Mouse (Mus musculus) ES-E14 (cell line): ENCODE results near the gene Egfl8. TPM values are rescaled to one million over a fixed set of nuclear protein-coding genes. Genes with fewer than 3 reads are reported as not detected.
A peak's percentile ranks its signal among the peaks of the same experiment; 100 is the strongest.

ENCODE experiments used
- DNase-seq: peaks from one replicate; pipeline ENCODE4 v3.0.0-alpha.2; 2013; ENCODE audit warnings: low read depth, low spot score
- H3K27ac ChIP-seq: 2 replicates; pipeline ENCODE4 v1.5.1; 2012; ENCODE audit warnings: low read depth, mild to moderate bottlenecking, low read length, moderate library complexity, mixed read lengths; ENCODE audit not compliant: poor library complexity, insufficient read depth, severe bottlenecking
- H3K36me3 ChIP-seq: 2 replicates; pipeline ENCODE4 v1.6.1; 2012; ENCODE audit warnings: mild to moderate bottlenecking, low read length, moderate library complexity, mixed read lengths; ENCODE audit not compliant: control insufficient read depth, poor library complexity, insufficient read depth, severe bottlenecking
- H3K4me1 ChIP-seq, 2 experiments: fragments of 150-350 bp in 1 of 2; sonication (generic) in 1 of 2; 2 replicates each; pipeline ENCODE4 v1.6.1; 2012; ENCODE audit warnings: low read length in 2 of 2, mild to moderate bottlenecking in 1 of 2, mixed read lengths in 1 of 2; ENCODE audit not compliant: control insufficient read depth in 2 of 2, insufficient read depth in 2 of 2, poor library complexity in 1 of 2
- H3K4me3 ChIP-seq, 2 experiments: fragments of 150-350 bp in 1 of 2; sonication (generic) in 1 of 2; 2 replicates each; pipeline ENCODE4 v1.5.1; 2012; ENCODE audit warnings: low read length in 2 of 2, low read depth in 1 of 2, mild to moderate bottlenecking in 1 of 2, mixed read lengths in 1 of 2; ENCODE audit not compliant: insufficient read depth in 1 of 2, poor library complexity in 1 of 2, severe bottlenecking in 1 of 2
- H3K9ac ChIP-seq: 2 replicates; pipeline ENCODE4 v1.6.1; 2012; ENCODE audit warnings: low read depth, mild to moderate bottlenecking, low read length, mixed read lengths; ENCODE audit not compliant: poor library complexity, insufficient read depth, severe bottlenecking
- H3K9me3 ChIP-seq: fragments of 150-350 bp; sonication (generic); 2 replicates; pipeline ENCODE4 v1.6.1; 2012; ENCODE audit warnings: low read depth, mild to moderate bottlenecking, low read length; ENCODE audit not compliant: control insufficient read depth, insufficient read depth
- CHD2 ChIP-seq: IDR thresholded peaks from 2 replicates; pipeline ENCODE4 v1.6.1; 2014; ENCODE audit warnings: mild to moderate bottlenecking, low read depth, low read length, inconsistent platforms
- HCFC1 ChIP-seq: IDR thresholded peaks from 2 replicates; pipeline ENCODE4 v1.6.1; 2012; ENCODE audit warnings: low read length, inconsistent platforms, borderline replicate concordance; ENCODE audit not compliant: insufficient read depth
- MAFK ChIP-seq: IDR thresholded peaks from 2 replicates; pipeline ENCODE4 v1.6.1; 2014; ENCODE audit warnings: mild to moderate bottlenecking, low read depth, low read length, inconsistent platforms; ENCODE audit not compliant: insufficient read depth
- ZC3H11A ChIP-seq: IDR thresholded peaks from 2 replicates; pipeline ENCODE4 v1.6.1; 2012; ENCODE audit warnings: low read depth, mild to moderate bottlenecking, inconsistent platforms, low read length, borderline replicate concordance
- ZNF384 ChIP-seq: IDR thresholded peaks from 2 replicates; pipeline ENCODE4 v1.6.1; 2012; ENCODE audit warnings: low read depth, low read length, inconsistent platforms
- in situ Hi-C, 2 experiments: fragments of 600-800 bp; cut with MboI; formaldehyde crosslinking; loops; one replicate each; pipeline ENCODE4 v1.15.1; 2025; ENCODE audit warnings: low sequenced_read_pairs in 2 of 2, inconsistent platforms in 1 of 2; ENCODE audit not compliant: unreplicated experiment in 2 of 2
- total RNA-seq: library from RNA; depleted of rRNA; stranded (reverse); fragments of 300-350 nt; gene quantifications from 2 replicates; pipeline ENCODE4 v1.2.3, GENCODE M21; 2012

The Egfl8 gene
- total RNA-seq, 1 experiment: 1.0 TPM

DNA sequence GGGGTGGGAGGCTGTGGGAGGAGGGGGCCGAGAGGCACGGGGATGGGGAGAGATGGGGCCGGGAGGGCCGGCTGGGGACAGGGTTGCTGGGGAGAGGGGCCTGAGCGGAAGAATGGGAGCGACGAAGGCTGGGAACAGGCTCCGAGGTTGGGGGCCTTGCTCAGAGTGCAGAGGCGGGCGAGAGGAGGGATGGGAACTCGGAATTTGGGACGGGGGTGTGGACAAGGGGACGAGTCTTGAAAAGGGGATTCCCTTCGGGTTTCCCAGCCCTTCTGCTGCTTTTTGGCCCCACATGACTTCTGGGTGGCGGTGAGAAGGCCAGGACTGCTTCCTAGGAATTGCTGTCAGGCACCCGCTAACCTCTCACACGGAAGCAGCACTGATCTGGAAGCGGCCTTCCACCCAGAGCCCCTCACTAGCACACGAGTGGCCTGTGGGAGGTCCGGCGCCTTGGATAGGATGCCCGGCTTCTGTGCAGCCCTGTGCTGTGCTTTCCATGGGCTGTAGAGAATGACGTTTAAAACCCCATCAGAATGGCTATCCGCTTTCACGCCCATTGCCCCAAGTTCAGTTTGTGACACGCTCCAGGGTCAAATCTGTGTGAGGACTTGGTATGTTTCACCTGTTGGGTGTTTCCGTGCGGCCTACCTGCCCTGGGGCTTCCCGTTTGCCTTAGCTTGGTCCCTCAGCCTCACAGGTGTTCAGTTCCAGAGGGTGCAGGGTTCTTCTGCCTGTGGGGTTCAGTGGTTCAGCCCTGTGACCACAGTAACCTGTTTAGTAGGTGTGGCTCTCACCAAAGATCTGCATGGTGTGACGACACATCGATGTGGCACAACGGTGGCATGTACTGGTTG, 9.4 kb downstream of the Egfl8 start:
- TF ChIP-seq MAFK (no peak), ZC3H11A (no peak), HCFC1 (no peak), CHD2 (no peak), ZNF384 (no peak)
- Histone ChIP-seq H3K36me3 (peaks cover 6% of the 10 kb centered on the region; the same call in 1 of the 2 replicates), H3K4me1 (peaks cover 0 to 8% of the 10 kb centered on the region in 2 experiments; a peak in 1 of 4 replicates), H3K9ac (peak overlapping the region; percentile 89), H3K9me3 (no peaks in the 10 kb centered on the region), H3K27ac (peak overlapping the region; percentile 73), H3K4me3 (peak overlapping the region; percentile 94 to 98)
- in situ Hi-C loops: no loop called here
- no peak for DNase-seq

- peaks cover 6% of the 10 kb centered on the region; the same call in 1 of the 2 replicates for H3K36me3 ChIP-seq
- TF ChIP-seq ZC3H11A (no peak), CHD2 (peak; percentile 35; the same call in 1 of the 2 replicates)
- H3K9ac ChIP-seq: peak overlapping the region; percentile 89
- peak; percentile 90 for DNase-seq
- peak overlapping the region; percentile 94 to 98 for H3K4me3 ChIP-seq
- no peaks in the 10 kb centered on the region for H3K9me3 ChIP-seq
- H3K27ac ChIP-seq: peak overlapping the region; percentile 73
- H3K4me1 ChIP-seq: peaks cover 0 to 8% of the 10 kb centered on the region in 2 experiments; a peak in 1 of 4 replicates
- in situ Hi-C loops: no loop called here
Observed at GRCm38 (mm10) chr17:34605609-34606008, 10.2 kb downstream of the Egfl8 start.

- no peak for DNase-seq
- H3K9ac ChIP-seq: peak overlapping the region; percentile 81
- TF ChIP-seq CHD2 (no peak), ZNF384 (no peak), MAFK (no peak), ZC3H11A (no peak), HCFC1 (no peak)
- in situ Hi-C loops: no loop called here
- peaks cover 0 to 8% of the 10 kb centered on the region in 2 experiments; a peak in 1 of 4 replicates for H3K4me1 ChIP-seq
- H3K36me3 ChIP-seq: peaks cover 12% of the 10 kb centered on the region
- peak overlapping the region; percentile 51 for H3K27ac ChIP-seq
- peak overlapping the region; percentile 94 to 98 for H3K4me3 ChIP-seq
- no peaks in the 10 kb centered on the region for H3K9me3 ChIP-seq
Observed at GRCm38 (mm10) chr17:34604511-34605237, 11.1 kb downstream of the Egfl8 start.

DNA sequence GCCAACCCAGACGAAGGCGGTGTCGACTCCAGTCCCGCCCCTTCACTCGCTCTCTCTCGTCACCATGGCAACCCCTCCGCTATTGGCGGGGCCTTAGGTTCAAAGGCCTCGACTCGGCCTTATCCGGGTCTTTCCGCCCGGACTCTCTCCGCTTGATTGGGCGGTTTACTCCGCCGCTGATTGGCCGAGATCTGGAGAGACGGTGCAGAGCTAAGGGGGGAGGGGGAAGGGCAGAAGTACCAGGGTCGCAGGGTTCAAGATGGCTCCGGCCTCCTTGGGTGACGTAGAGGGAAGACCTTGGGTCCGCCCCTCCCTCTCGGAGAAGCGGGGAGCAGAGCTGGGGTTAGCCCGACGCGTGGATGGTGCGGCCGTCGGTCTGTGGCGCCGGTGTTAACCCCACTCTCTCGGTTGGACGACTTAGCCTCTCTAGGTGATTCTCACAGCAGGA, 11.7 kb downstream of the Egfl8 start, which contains the start of gene Agpat1:
TSS of gene Agpat1 (plus strand) at position 202 of the 448 bp plus-strand sequence.
- in situ Hi-C loops: no loop called here
- Histone ChIP-seq H3K36me3 (peaks cover 12% of the 10 kb centered on the region), H3K27ac (peak within 1 kb of the TSS; percentile 51), H3K9ac (peak within 1 kb of the TSS; percentile 81), H3K4me1 (peaks cover 0 to 10% of the 10 kb centered on the region in 2 experiments; a peak in 1 of 4 replicates), H3K9me3 (no peaks in the 10 kb centered on the region), H3K4me3 (peak within 1 kb of the TSS; percentile 94 to 98)
- DNase-seq: peak; percentile 99
- TF ChIP-seq CHD2 (no peak), HCFC1 (peak; percentile 43; the same call in 1 of the 2 replicates)
